Mouse (Mus musculus): ENCODE results near the gene Tbxas1.

The Tbxas1 gene

GRCm38 (mm10) chr6:38961427-38962033 is 86.3 kb downstream of the Tbxas1 start:
- no peak for DNase-seq

GRCm38 (mm10) chr6:38966839-38967238 is 91.6 kb downstream of the Tbxas1 start:
- DNase-seq, result no peak

- no peak for DNase-seq
Observed at GRCm38 (mm10) chr6:38967288-38967687, 92.1 kb downstream of the Tbxas1 start.

- DNase-seq, result no peak
Observed at GRCm38 (mm10) chr6:38967988-38968387, 92.8 kb downstream of the Tbxas1 start.

GRCm38 (mm10) chr6:38969944-38970740 is 94.9 kb downstream of the Tbxas1 start:
- no peak for DNase-seq

GRCm38 (mm10) chr6:38970759-38971158 is 95.6 kb downstream of the Tbxas1 start:
- DNase-seq, result no peak

- DNase-seq, result no peak
Observed at GRCm38 (mm10) chr6:38972826-38973225, 97.6 kb downstream of the Tbxas1 start.

- no peak for DNase-seq
Observed at GRCm38 (mm10) chr6:38973441-38974161, 98.4 kb downstream of the Tbxas1 start.

- DNase-seq, result no peak
Observed at GRCm38 (mm10) chr6:38974162-38974525, 98.9 kb downstream of the Tbxas1 start.

- DNase-seq, result no peak
Observed at GRCm38 (mm10) chr6:38974536-38975268, 99.5 kb downstream of the Tbxas1 start.

- no peak for DNase-seq
Observed at GRCm38 (mm10) chr6:38975866-38976265, 100.7 kb downstream of the Tbxas1 start.

- no peak for DNase-seq
Observed at GRCm38 (mm10) chr6:38976355-38976754, 101.2 kb downstream of the Tbxas1 start.

- no peak for DNase-seq
Observed at GRCm38 (mm10) chr6:38980921-38981715, 105.9 kb downstream of the Tbxas1 start.

- DNase-seq, result no peak
Observed at GRCm38 (mm10) chr6:38982071-38982470, 106.9 kb downstream of the Tbxas1 start.

GRCm38 (mm10) chr6:38982656-38983055 is 107.5 kb downstream of the Tbxas1 start:
- no peak for DNase-seq

GRCm38 (mm10) chr6:38983060-38983459 is 107.9 kb downstream of the Tbxas1 start:
- peak; percentile 9 to 23 for DNase-seq

GRCm38 (mm10) chr6:38984626-38985025 is 109.4 kb downstream of the Tbxas1 start:
- no peak for DNase-seq

- no peak for DNase-seq
Observed at GRCm38 (mm10) chr6:38986641-38987040, 111.4 kb downstream of the Tbxas1 start.

GRCm38 (mm10) chr6:38992016-38992415 is 116.8 kb downstream of the Tbxas1 start:
- no peak for DNase-seq

GRCm38 (mm10) chr6:38995774-38996173 is 120.6 kb downstream of the Tbxas1 start:
- DNase-seq, result no peak

GRCm38 (mm10) chr6:38997838-38998237 is 122.6 kb downstream of the Tbxas1 start:
- DNase-seq, result no peak

- DNase-seq, result no peak
Observed at GRCm38 (mm10) chr6:39003126-39003525, 127.9 kb downstream of the Tbxas1 start.
